Mouse (Mus musculus): ENCODE measurements around the gene Dennd4c. TPM values are rescaled to one million over a fixed set of nuclear protein-coding genes. Genes with fewer than 3 reads are reported as not detected.

Dennd4c gene
- total and polyA plus RNA-seq, 3 experiments = 4.0 to 4.6 (median 4.2) TPM

- Histone ChIP-seq H3K4me2 (ENCODE audit: insufficient read depth, low read depth, poor library complexity, severe bottlenecking) (no peak overlapping the region), H3K36me3 (replicated peaks in 1 of 2; ENCODE audit: control insufficient read depth in 1 of 2, insufficient read depth in 1 of 2, low read length in 1 of 2) (no peaks in the 10 kb centered on the region), H3K4me1 (ENCODE audit: control insufficient read depth in 1 of 2, insufficient read depth in 2 of 2) (no peaks in the 10 kb centered on the region), H3K27ac (ENCODE audit: insufficient read depth, low read depth) (no peak overlapping the region), H3K9ac (ENCODE audit: insufficient read depth, low read depth) (no peak overlapping the region), H3K79me2 (replicated peaks; ENCODE audit: control insufficient read depth, extremely low read depth, insufficient read depth, poor library complexity, severe bottlenecking) (no peaks in the 10 kb centered on the region), H3K4me3 (replicated peaks in 1 of 3; ENCODE audit: low read depth in 2 of 3, low read length in 2 of 3, poor library complexity in 1 of 3) (no peak overlapping the region), H3K9me3 (replicated peaks; ENCODE audit: low read length) (peaks cover 5% of the 10 kb centered on the region), H3K27me3 (replicated peaks) (no peaks in the 10 kb centered on the region)
- in situ Hi-C loops (cut with MboI; ENCODE audit: low pct_ligation_motif_present, low pct_unique_long_range_greater_than_20kb, low sequenced_read_pairs) (no loop called here), dilution Hi-C loops (cut with MboI; ENCODE audit: extremely low pct_ligation_motif_present, extremely low pct_unique_long_range_greater_than_20kb, low sequenced_read_pairs) (no loop called here)
- TF ChIP-seq RCOR1 (conservative IDR thresholded peaks at IDR 0.05; ENCODE audit: low read depth, low read length) (no peak), TBP (conservative IDR thresholded peaks at IDR 0.05; ENCODE audit: low read depth, low read length) (no peak)
- DNase-seq (ENCODE audit: extremely low read depth) = no peak
These were observed 8.9 kb upstream of the Dennd4c start for GRCm38 (mm10) chr4:86739308-86739993.

- peak overlapping the region; percentile 96 for H3K4me2 ChIP-seq (ENCODE audit: insufficient read depth, low read depth, poor library complexity, severe bottlenecking)
- in situ Hi-C loops (cut with MboI; ENCODE audit: low pct_ligation_motif_present, low pct_unique_long_range_greater_than_20kb, low sequenced_read_pairs) (no loop called here), dilution Hi-C loops (cut with MboI; ENCODE audit: extremely low pct_ligation_motif_present, extremely low pct_unique_long_range_greater_than_20kb, low sequenced_read_pairs) (no loop called here)
- peak overlapping the region; percentile 75 to 97 (median 91) for H3K4me3 ChIP-seq (replicated peaks in 1 of 3; ENCODE audit: low read depth in 2 of 3, low read length in 2 of 3, poor library complexity in 1 of 3)
- DNase-seq (ENCODE audit: extremely low read depth) = no peak
- H3K4me1 ChIP-seq (ENCODE audit: control insufficient read depth in 1 of 2, insufficient read depth in 2 of 2) = peaks cover 2 to 6% of the 10 kb centered on the region in 2 experiments; a peak in 2 of 4 replicates
- H3K27me3 ChIP-seq (replicated peaks) = peaks cover 1% of the 10 kb centered on the region
- H3K36me3 ChIP-seq (replicated peaks in 1 of 2; ENCODE audit: control insufficient read depth in 1 of 2, insufficient read depth in 1 of 2, low read length in 1 of 2) = no peaks in the 10 kb centered on the region
- H3K79me2 ChIP-seq (replicated peaks; ENCODE audit: control insufficient read depth, extremely low read depth, insufficient read depth, poor library complexity, severe bottlenecking) = 0 out of 2 replicates have a peak, but pooled peaks cover 2% of the 10 kb centered on the region
- no peak overlapping the region for H3K27ac ChIP-seq (ENCODE audit: insufficient read depth, low read depth)
- TF ChIP-seq CHD1 (IDR thresholded peaks at IDR 0.05; ENCODE audit: low read depth, low read length) (no peak), MXI1 (IDR thresholded peaks at IDR 0.05; ENCODE audit: low read depth, low read length) (no peak), MAFK (IDR thresholded peaks at IDR 0.05; ENCODE audit: insufficient replicate concordance, low read length) (no peak), MAX (IDR thresholded peaks at IDR 0.05; ENCODE audit: low read length) (no peak), MEF2A (IDR thresholded peaks at IDR 0.05; ENCODE audit: borderline replicate concordance, low read depth, low read length) (no peak), SMC3 (IDR thresholded peaks at IDR 0.05; ENCODE audit: low read depth, low read length) (no peak), IRF4 (IDR thresholded peaks at IDR 0.05; ENCODE audit: low read depth, low read length) (no peak), EP300 (IDR thresholded peaks at IDR 0.05; ENCODE audit: low read length) (no peak), SIN3A (IDR thresholded peaks at IDR 0.05; ENCODE audit: low read length) (no peak)
- H3K9ac ChIP-seq (ENCODE audit: insufficient read depth, low read depth) = peak overlapping the region; percentile 94
- H3K9me3 ChIP-seq (replicated peaks; ENCODE audit: low read length) = no peaks in the 10 kb centered on the region
These were observed 1.0 kb downstream of the Dennd4c start for GRCm38 (mm10) chr4:86749361-86749841.

- H3K9me3 ChIP-seq (replicated peaks; ENCODE audit: low read length) = no peaks in the 10 kb centered on the region
- H3K9ac ChIP-seq (ENCODE audit: insufficient read depth, low read depth) = peak overlapping the region; percentile 63
- H3K4me2 ChIP-seq (ENCODE audit: insufficient read depth, low read depth, poor library complexity, severe bottlenecking) = peak overlapping the region; percentile 93
- dilution Hi-C loops (cut with MboI; ENCODE audit: extremely low pct_ligation_motif_present, extremely low pct_unique_long_range_greater_than_20kb, low sequenced_read_pairs) (no loop called here), in situ Hi-C loops (cut with MboI; ENCODE audit: low pct_ligation_motif_present, low pct_unique_long_range_greater_than_20kb, low sequenced_read_pairs) (no loop called here)
- no peaks in the 10 kb centered on the region for H3K36me3 ChIP-seq (replicated peaks in 1 of 2; ENCODE audit: control insufficient read depth in 1 of 2, insufficient read depth in 1 of 2, low read length in 1 of 2)
- H3K27ac ChIP-seq (ENCODE audit: insufficient read depth, low read depth) = no peak overlapping the region; the same call in 1 of the 2 replicates
- peaks cover 2 to 6% of the 10 kb centered on the region in 2 experiments; a peak in 2 of 4 replicates for H3K4me1 ChIP-seq (ENCODE audit: control insufficient read depth in 1 of 2, insufficient read depth in 2 of 2)
- DNase-seq (ENCODE audit: extremely low read depth) = no peak
- H3K79me2 ChIP-seq (replicated peaks; ENCODE audit: control insufficient read depth, extremely low read depth, insufficient read depth, poor library complexity, severe bottlenecking) = 0 out of 2 replicates have a peak, but pooled peaks cover 2% of the 10 kb centered on the region
- TF ChIP-seq HCFC1 (IDR thresholded peaks at IDR 0.05; ENCODE audit: low read depth, low read length) = no peak
- no peak for TF ChIP-seq IRF4 (IDR thresholded peaks at IDR 0.05; ENCODE audit: low read depth, low read length)
- TF ChIP-seq UBTF (IDR thresholded peaks at IDR 0.05; ENCODE audit: low read depth, low read length) = no peak
- TF ChIP-seq EP300 (IDR thresholded peaks at IDR 0.05; ENCODE audit: low read length) = no peak
- TF ChIP-seq RAD21 (IDR thresholded peaks at IDR 0.05; ENCODE audit: low read depth, low read length) = no peak
- TF ChIP-seq ETS1 (conservative IDR thresholded peaks at IDR 0.05; ENCODE audit: low read depth, low read length) = no peak
- no peak for TF ChIP-seq SMC3 (IDR thresholded peaks at IDR 0.05; ENCODE audit: low read depth, low read length)
- TF ChIP-seq KAT2A (IDR thresholded peaks at IDR 0.05; ENCODE audit: insufficient replicate concordance, low read length) = no peak
- TF ChIP-seq JUN (IDR thresholded peaks at IDR 0.05; ENCODE audit: insufficient read depth, low read depth, low read length) = no peak
- no peak for TF ChIP-seq E2F4 (IDR thresholded peaks at IDR 0.05; ENCODE audit: insufficient replicate concordance, low read depth, low read length)
- H3K27me3 ChIP-seq (replicated peaks) = peaks cover 1% of the 10 kb centered on the region
- H3K4me3 ChIP-seq (replicated peaks in 1 of 3; ENCODE audit: low read depth in 2 of 3, low read length in 2 of 3, poor library complexity in 1 of 3) = peak overlapping the region in 1 of 3 experiments; percentile 43
These were observed 2.1 kb downstream of the Dennd4c start for GRCm38 (mm10) chr4:86750346-86750945.
